9 mouse cellular contexts compared by ENCODE assay signal in the genomic region with DNA sequence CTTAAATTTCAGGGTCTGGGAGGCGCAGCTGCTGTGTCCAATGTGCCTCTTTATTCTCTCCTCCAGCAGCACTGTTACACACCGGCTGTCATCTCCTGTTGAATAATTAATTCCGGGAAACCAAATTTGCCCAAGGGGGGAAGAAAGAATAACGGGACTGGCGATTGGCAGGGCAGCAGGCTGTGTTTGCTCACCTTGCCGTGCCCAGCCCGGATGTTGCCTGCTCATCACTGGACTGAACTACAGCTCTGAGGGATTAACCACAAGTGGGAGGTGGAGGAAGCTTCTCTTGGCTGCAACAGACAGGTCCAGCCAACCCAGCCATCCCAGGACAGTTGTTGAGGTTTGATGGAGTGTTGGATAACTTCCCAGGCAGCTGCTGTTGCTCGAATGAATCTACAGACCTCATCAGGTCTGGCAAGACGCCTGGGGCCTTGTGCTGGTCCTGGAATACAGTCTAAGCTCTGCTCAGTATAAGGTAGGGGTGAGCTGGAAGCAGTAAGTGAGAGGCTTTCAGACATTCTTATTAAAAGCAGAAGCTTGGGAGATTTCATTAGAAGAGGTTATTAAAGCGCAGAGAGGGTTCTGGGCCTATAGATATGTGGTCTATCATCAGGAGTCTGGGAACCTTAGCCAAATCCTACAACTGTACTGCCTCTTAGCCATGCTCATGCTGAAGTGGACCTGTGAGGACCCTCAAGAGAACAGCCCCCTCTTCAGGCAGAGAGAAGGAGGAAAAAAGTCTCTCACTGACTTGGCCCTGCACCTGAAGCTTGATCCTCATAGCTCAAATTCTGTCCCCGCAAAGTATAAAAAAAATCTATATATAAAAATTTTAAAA.
A peak's percentile ranks its signal among the peaks of the same experiment; 100 is the strongest.
DNase-seq lines count a peak whose midpoint lies in the region; ATAC-seq and TF ChIP-seq lines count a peak whose summit lies in the region.
"Had no signal": no experiment of that assay in that cellular context is flagged by ENCODE, and none has a peak within 500 bp of the region (broad histone marks: within the 10 kb centered on the region; RNA-seq: fewer than 3 reads in every experiment).

No protein-coding gene starts in this region.

- WGBS in embryonic facial prominence, embryonic 14.5 days: 50% methylated on average over 11 of the region's 11 CpGs
- 86% methylated on average over 11 of the region's 11 CpGs for WGBS in embryonic facial prominence, embryonic 10.5 days
- WGBS in neural tube, embryonic 12.5 days: 71% methylated on average over 11 of the region's 11 CpGs
- 56% methylated on average over 11 of the region's 11 CpGs for WGBS in limb, embryonic 14.5 days
- 52% methylated on average over 11 of the region's 11 CpGs for WGBS in stomach, embryonic 14.5 days

- no peaks in the 10 kb centered on the region for H3K9me3 ChIP-seq in embryonic facial prominence, embryonic 14.5 days (ENCODE audit: control insufficient read depth, low read length)
- H3K9me3 ChIP-seq in embryonic facial prominence, embryonic 10.5 days: no peaks in the 10 kb centered on the region
- H3K9me3 ChIP-seq in neural tube, embryonic 12.5 days: no peaks in the 10 kb centered on the region
- no peaks in the 10 kb centered on the region for H3K9me3 ChIP-seq in limb, embryonic 14.5 days (ENCODE audit: control insufficient read depth, low read length)
- no peaks in the 10 kb centered on the region for H3K9me3 ChIP-seq in stomach, embryonic 14.5 days (ENCODE audit: control insufficient read depth, low read depth, low read length)

- DNase-seq in embryonic facial prominence, embryonic 14.5 days (ENCODE audit: low spot score): peak; percentile 93
- DNase-seq in embryonic facial prominence, embryonic 10.5 days (ENCODE audit: low spot score): no peak
- DNase-seq in neural tube, embryonic 10.5 days (ENCODE audit: extremely low spot score, low spot score): no peak
- DNase-seq in limb, embryonic 14.5 days (ENCODE audit: low spot score): peak; percentile 94
- DNase-seq in cerebellum, adult 9-10 months: no peak
- DNase-seq in kidney, postnatal 10 days: no peak

- no peak overlapping the region for H3K4me2 ChIP-seq in embryonic facial prominence, embryonic 14.5 days (ENCODE audit: low read depth, low read length)
- H3K4me2 ChIP-seq in neural tube, embryonic 12.5 days (replicated peaks): no peak overlapping the region
- H3K4me2 ChIP-seq in limb, embryonic 14.5 days (replicated peaks; ENCODE audit: low read depth, low read length, severe bottlenecking): 0 out of 2 replicates have a peak overlapping the region, but pooled peaks have one; percentile 14
- no peak overlapping the region for H3K4me2 ChIP-seq in stomach, embryonic 14.5 days (replicated peaks; ENCODE audit: low read depth, low read length)

- no peaks in the 10 kb centered on the region for H3K4me1 ChIP-seq in embryonic facial prominence, embryonic 14.5 days (ENCODE audit: control insufficient read depth, insufficient read depth, low read length)
- H3K4me1 ChIP-seq in embryonic facial prominence, embryonic 10.5 days: no peaks in the 10 kb centered on the region
- peaks cover 5% of the 10 kb centered on the region; the same call in 1 of the 2 replicates for H3K4me1 ChIP-seq in neural tube, embryonic 12.5 days
- H3K4me1 ChIP-seq in limb, embryonic 14.5 days (ENCODE audit: control insufficient read depth, insufficient read depth, low read length): no peaks in the 10 kb centered on the region; the same call in 1 of the 2 replicates
- 0 out of 2 replicates have a peak, but pooled peaks cover 2% of the 10 kb centered on the region for H3K4me1 ChIP-seq in stomach, embryonic 14.5 days (ENCODE audit: control insufficient read depth, insufficient read depth, low read length)

- no peaks in the 10 kb centered on the region for H3K36me3 ChIP-seq in embryonic facial prominence, embryonic 14.5 days (ENCODE audit: control insufficient read depth, insufficient read depth, low read length)
- H3K36me3 ChIP-seq in embryonic facial prominence, embryonic 10.5 days (replicated peaks): no peaks in the 10 kb centered on the region
- no peaks in the 10 kb centered on the region for H3K36me3 ChIP-seq in neural tube, embryonic 12.5 days
- H3K36me3 ChIP-seq in limb, embryonic 14.5 days (ENCODE audit: control insufficient read depth, insufficient read depth, low read length): no peaks in the 10 kb centered on the region
- H3K36me3 ChIP-seq in stomach, embryonic 14.5 days (ENCODE audit: control insufficient read depth, insufficient read depth, low read length): no peaks in the 10 kb centered on the region

- H3K4me3 ChIP-seq in embryonic facial prominence, embryonic 14.5 days (ENCODE audit: low read depth, low read length): no peak overlapping the region
- H3K4me3 ChIP-seq in embryonic facial prominence, embryonic 10.5 days: no peak overlapping the region
- no peak overlapping the region for H3K4me3 ChIP-seq in neural tube, embryonic 12.5 days
- H3K4me3 ChIP-seq in limb, embryonic 14.5 days (replicated peaks; ENCODE audit: low read length): no peak overlapping the region
- H3K4me3 ChIP-seq in stomach, embryonic 14.5 days (ENCODE audit: low read depth, low read length): no peak overlapping the region

- H3K9ac ChIP-seq in embryonic facial prominence, embryonic 14.5 days (ENCODE audit: low read depth, low read length): no peak overlapping the region
- no peak overlapping the region for H3K9ac ChIP-seq in neural tube, embryonic 12.5 days
- H3K9ac ChIP-seq in limb, embryonic 14.5 days (ENCODE audit: low read depth, low read length, severe bottlenecking): no peak overlapping the region
- H3K9ac ChIP-seq in stomach, embryonic 14.5 days (replicated peaks; ENCODE audit: low read depth, low read length): no peak overlapping the region

- TF ChIP-seq POLR2A in limb, embryonic 14.5 days (IDR thresholded peaks at IDR 0.05; ENCODE audit: borderline replicate concordance, extremely low read depth, insufficient read depth, insufficient read length): no peak

- no peak overlapping the region for H3K27ac ChIP-seq in embryonic facial prominence, embryonic 14.5 days (replicated peaks; ENCODE audit: low read depth, low read length)
- no peak overlapping the region for H3K27ac ChIP-seq in embryonic facial prominence, embryonic 10.5 days (replicated peaks)
- no peak overlapping the region for H3K27ac ChIP-seq in neural tube, embryonic 12.5 days
- no peak overlapping the region for H3K27ac ChIP-seq in limb, embryonic 14.5 days (replicated peaks; ENCODE audit: low read depth, low read length)
- H3K27ac ChIP-seq in stomach, embryonic 14.5 days (ENCODE audit: low read length): no peak overlapping the region

- peak; percentile 87 for ATAC-seq in embryonic facial prominence, embryonic 14.5 days (ENCODE audit: low read depth)
- ATAC-seq in neural tube, embryonic 12.5 days (ENCODE audit: low FRiP score, low read depth): peak; percentile 21; the same call in 1 of the 2 replicates
- peak; percentile 90 for ATAC-seq in limb, embryonic 14.5 days (ENCODE audit: low FRiP score, low read depth)
- ATAC-seq in stomach, embryonic 14.5 days (ENCODE audit: insufficient number of reproducible peaks, insufficient read depth, low FRiP score, low read depth): peak; percentile 35; the same call in 1 of the 2 replicates
- ATAC-seq: lung, postnatal 0 days had no signal

- no peaks in the 10 kb centered on the region for H3K27me3 ChIP-seq in embryonic facial prominence, embryonic 14.5 days (replicated peaks; ENCODE audit: control insufficient read depth, insufficient read depth, low read length)
- H3K27me3 ChIP-seq in embryonic facial prominence, embryonic 10.5 days (replicated peaks; ENCODE audit: low read depth, poor library complexity, severe bottlenecking): no peaks in the 10 kb centered on the region
- no peaks in the 10 kb centered on the region for H3K27me3 ChIP-seq in neural tube, embryonic 12.5 days (replicated peaks)
- H3K27me3 ChIP-seq in limb, embryonic 14.5 days (ENCODE audit: control insufficient read depth, insufficient read depth, low read length): no peaks in the 10 kb centered on the region
- H3K27me3 ChIP-seq in stomach, embryonic 14.5 days (ENCODE audit: control insufficient read depth, insufficient read depth, low read length): no peaks in the 10 kb centered on the region

Comparison
In these comparisons a context has a peak if more than half of its experiments do, and no peak if none do; other contexts are left out.
1. DNase-seq: peak in embryonic facial prominence, embryonic 14.5 days (single experiment) and limb, embryonic 14.5 days (single experiment); none in embryonic facial prominence, embryonic 10.5 days (single experiment), neural tube, embryonic 10.5 days (single experiment), cerebellum, adult 9-10 months (single experiment) and kidney, postnatal 10 days (single experiment).
2. ATAC-seq: peak in every context shown above with its lines; median percentile 90 in limb, embryonic 14.5 days; 87 in embryonic facial prominence, embryonic 14.5 days; 35 in stomach, embryonic 14.5 days; 21 in neural tube, embryonic 12.5 days.